9 mouse cellular contexts compared by ENCODE assay signal in the genomic region with DNA sequence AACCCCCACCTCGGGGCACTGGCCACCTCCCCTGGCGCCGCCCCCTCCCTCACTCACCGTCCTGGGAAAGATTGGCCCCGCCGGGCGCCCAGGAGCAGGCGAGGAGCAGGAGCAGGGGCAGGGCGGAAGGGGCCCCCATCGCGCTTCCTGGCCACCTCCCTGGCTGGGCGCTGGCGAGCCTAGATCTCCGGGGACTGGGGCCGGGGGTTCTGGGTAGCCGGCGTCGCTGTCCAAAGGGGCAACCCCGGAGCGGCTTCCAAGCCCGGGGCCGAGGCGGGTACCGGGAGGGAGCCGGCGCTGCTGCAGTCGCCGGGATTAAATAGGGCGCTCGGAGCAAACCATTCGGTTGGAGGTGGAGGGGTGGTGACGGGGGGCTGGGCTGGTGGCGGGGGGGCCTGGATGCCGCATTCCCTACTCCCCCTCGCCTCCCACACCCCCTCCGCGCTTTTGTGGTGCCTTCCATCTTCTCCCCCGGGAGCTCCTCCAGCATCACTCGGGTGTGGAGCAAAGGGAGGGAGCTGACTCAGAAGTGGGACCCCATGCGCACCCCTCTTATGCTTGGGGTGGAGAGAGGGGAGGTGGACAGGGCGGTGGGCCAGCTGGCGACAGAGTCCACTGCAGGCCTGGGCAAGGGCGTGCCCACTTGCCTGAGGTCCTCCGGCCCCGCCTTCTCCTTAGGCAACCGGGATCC. TPM values are rescaled to one million over a fixed set of nuclear protein-coding genes. Genes with fewer than 3 reads are reported as not detected.
DNase-seq lines count a peak whose midpoint lies in the region; ATAC-seq and TF ChIP-seq lines count a peak whose summit lies in the region.
"Had no signal": no experiment of that assay in that cellular context is flagged by ENCODE, and none has a peak within 500 bp of the region (broad histone marks: within the 10 kb centered on the region; RNA-seq: fewer than 3 reads in every experiment).

Gene Cadm3 (minus strand): TSS at position 340 of the 691 bp plus-strand sequence.

- no peaks in the 10 kb centered on the region for H3K9me3 ChIP-seq in embryonic facial prominence, embryonic 11.5 days (replicated peaks; ENCODE audit: control insufficient read depth, low read length)
- H3K9me3 ChIP-seq in midbrain, embryonic 11.5 days (ENCODE audit: control insufficient read depth, low read length): no peaks in the 10 kb centered on the region
- no peaks in the 10 kb centered on the region for H3K9me3 ChIP-seq in stomach, embryonic 16.5 days (replicated peaks; ENCODE audit: control insufficient read depth, low read length)

- H3K9ac ChIP-seq in embryonic facial prominence, embryonic 11.5 days (replicated peaks; ENCODE audit: low read length): peak within 1 kb of the TSS; percentile 57
- peak within 1 kb of the TSS; percentile 89 for H3K9ac ChIP-seq in midbrain, embryonic 11.5 days (ENCODE audit: low read length)
- peak within 1 kb of the TSS; percentile 64 for H3K9ac ChIP-seq in stomach, embryonic 16.5 days (ENCODE audit: low read length)

- H3K4me3 ChIP-seq in embryonic facial prominence, embryonic 11.5 days (ENCODE audit: low read depth, low read length): peak within 1 kb of the TSS; percentile 62
- peak within 1 kb of the TSS; percentile 79 for H3K4me3 ChIP-seq in midbrain, embryonic 11.5 days (ENCODE audit: low read depth, low read length)
- H3K4me3 ChIP-seq in stomach, embryonic 16.5 days (replicated peaks; ENCODE audit: low read length): peak within 1 kb of the TSS; percentile 56
- no peak within 1 kb of the TSS for H3K4me3 ChIP-seq in thymus, adult 2 months (ENCODE audit: control insufficient read depth, insufficient read depth, low read length)

- no peak for TF ChIP-seq CTCF in thymus, adult 2 months (IDR thresholded peaks at IDR 0.05; ENCODE audit: borderline replicate concordance, control insufficient read depth, extremely low read depth, insufficient read depth, low read length, poor library complexity)

- H3K4me2 ChIP-seq in embryonic facial prominence, embryonic 11.5 days (ENCODE audit: low read depth, low read length): peak within 1 kb of the TSS; percentile 92
- H3K4me2 ChIP-seq in midbrain, embryonic 11.5 days: peak within 1 kb of the TSS; percentile 74
- H3K4me2 ChIP-seq in stomach, embryonic 16.5 days (ENCODE audit: low read depth, low read length): peak within 1 kb of the TSS; percentile 70

- no peak for TF ChIP-seq POLR2A in thymus, adult 2 months (IDR thresholded peaks at IDR 0.05; ENCODE audit: control insufficient read depth, extremely low read depth, insufficient read depth, low read length, poor library complexity)

- WGBS in embryonic facial prominence, embryonic 11.5 days: 0% methylated on average over 28 of the region's 46 CpGs
- 1% methylated on average over 44 of the region's 46 CpGs for WGBS in midbrain, embryonic 11.5 days
- WGBS in stomach, embryonic 16.5 days: 2% methylated on average over 45 of the region's 46 CpGs
- WGBS in thymus, adult 2 months: 4% methylated on average over 44 of the region's 46 CpGs

- H3K27me3 ChIP-seq in embryonic facial prominence, embryonic 11.5 days (ENCODE audit: control insufficient read depth, insufficient read depth, low read length): peaks cover 5% of the 10 kb centered on the region; the same call in 1 of the 2 replicates
- no peaks in the 10 kb centered on the region for H3K27me3 ChIP-seq in midbrain, embryonic 11.5 days (ENCODE audit: control insufficient read depth, insufficient read depth, low read length)
- peaks cover 22% of the 10 kb centered on the region for H3K27me3 ChIP-seq in stomach, embryonic 16.5 days (ENCODE audit: control insufficient read depth, insufficient read depth, low read length)
- H3K27me3 ChIP-seq in thymus, adult 2 months (ENCODE audit: control insufficient read depth, insufficient read depth, low read length): peaks cover 2% of the 10 kb centered on the region; the same call in 1 of the 2 replicates

- peak; percentile 49 for DNase-seq in testis, postnatal 10 days (ENCODE audit: low spot score)
- no peak for DNase-seq in testis, postnatal 14 days (ENCODE audit: low spot score)
- peak; percentile 60 for DNase-seq in embryonic facial prominence, embryonic 11.5 days (ENCODE audit: low spot score)
- DNase-seq in gonadal fat pad, adult 2 months (ENCODE audit: low read depth): no peak
- DNase-seq in layer of hippocampus, postnatal 25 days (ENCODE audit: extremely low spot score in 1 of 2, low spot score in 1 of 2): peak; percentile 76 to 79
- DNase-seq in midbrain, embryonic 11.5 days (ENCODE audit: low spot score, missing footprints): peak; percentile 97
- DNase-seq in thymus, adult 2 months: no peak

- peak; percentile 87 for ATAC-seq in embryonic facial prominence, embryonic 11.5 days (replicated peaks; ENCODE audit: insufficient number of reproducible peaks, low FRiP score, low TSS enrichment, low read depth)
- ATAC-seq in midbrain, embryonic 11.5 days (ENCODE audit: low FRiP score): peak; percentile 89
- peak; percentile 68 for ATAC-seq in stomach, embryonic 16.5 days (ENCODE audit: insufficient read depth, low FRiP score)

- no peaks in the 10 kb centered on the region for H3K36me3 ChIP-seq in embryonic facial prominence, embryonic 11.5 days (replicated peaks; ENCODE audit: control insufficient read depth, insufficient read depth, low read depth, low read length)
- no peaks in the 10 kb centered on the region for H3K36me3 ChIP-seq in midbrain, embryonic 11.5 days (ENCODE audit: control insufficient read depth, insufficient read depth, low read length)
- H3K36me3 ChIP-seq in stomach, embryonic 16.5 days (ENCODE audit: control insufficient read depth, insufficient read depth, low read length): no peaks in the 10 kb centered on the region
- H3K36me3 ChIP-seq in thymus, adult 2 months (ENCODE audit: control insufficient read depth, insufficient read depth, low read length): no peaks in the 10 kb centered on the region

- H3K27ac ChIP-seq in embryonic facial prominence, embryonic 11.5 days (replicated peaks; ENCODE audit: low read depth, low read length): no peak within 1 kb of the TSS
- H3K27ac ChIP-seq in midbrain, embryonic 11.5 days (ENCODE audit: low read depth, low read length): peak within 1 kb of the TSS; percentile 57; the same call in 1 of the 2 replicates
- no peak within 1 kb of the TSS for H3K27ac ChIP-seq in stomach, embryonic 16.5 days (ENCODE audit: low read length)
- H3K27ac ChIP-seq in thymus, adult 2 months (ENCODE audit: control insufficient read depth, insufficient read depth, low read length): no peak within 1 kb of the TSS

- no peaks in the 10 kb centered on the region for H3K4me1 ChIP-seq in embryonic facial prominence, embryonic 11.5 days (ENCODE audit: control insufficient read depth, insufficient read depth, low read length)
- peaks cover 21% of the 10 kb centered on the region for H3K4me1 ChIP-seq in midbrain, embryonic 11.5 days (ENCODE audit: control insufficient read depth, insufficient read depth, low read length)
- H3K4me1 ChIP-seq in stomach, embryonic 16.5 days (ENCODE audit: control insufficient read depth, insufficient read depth, low read length): peaks cover 11% of the 10 kb centered on the region; the same call in 1 of the 2 replicates
- no peaks in the 10 kb centered on the region for H3K4me1 ChIP-seq in thymus, adult 2 months (replicated peaks; ENCODE audit: control insufficient read depth, insufficient read depth, low read length)

RNA-seq across cellular contexts. Expression of gene Cadm3, which starts in this region (rescaled TPM):
- 7.3 and 10.1 TPM in 2 replicates for polyA plus RNA-seq in embryonic facial prominence, embryonic 11.5 days (2014; fragmentation: Nextera tagmentation; extraction: Ambion mirVana)
- 8.5 and 11.4 TPM in 2 replicates for polyA plus RNA-seq in gonadal fat pad, adult 2 months (2012; rRNA removed)
- 100 to 1,000 TPM; 362 to 370 TPM for total RNA-seq in layer of hippocampus, postnatal 25 days (2021)
- polyA plus RNA-seq in midbrain, embryonic 11.5 days (2014; fragmentation: Nextera tagmentation; extraction: Ambion mirVana): 19.4 and 22.9 TPM in 2 replicates
- polyA plus RNA-seq in stomach, embryonic 16.5 days (2015; fragmentation: Nextera tagmentation; extraction: Ambion mirVana): 3.0 and 3.3 TPM in 2 replicates
- 5.9 and 6.8 TPM in 2 replicates for polyA plus RNA-seq in thymus, adult 2 months (2012; rRNA removed)
- total RNA-seq: neutrophil, adult 5-6 weeks had no signal

Comparison
In these comparisons a context has a peak if more than half of its experiments do, and no peak if none do; other contexts are left out.
1. DNase-seq: peak in testis, postnatal 10 days (single experiment), embryonic facial prominence, embryonic 11.5 days (single experiment), layer of hippocampus, postnatal 25 days (2 of 2) and midbrain, embryonic 11.5 days (single experiment); none in testis, postnatal 14 days (single experiment), gonadal fat pad, adult 2 months (single experiment) and thymus, adult 2 months (single experiment).
2. Peak in every context shown above with its lines, with median percentiles within 50 percentile points of each other: ATAC-seq, H3K4me2 ChIP-seq and H3K9ac ChIP-seq.